Mouse (Mus musculus) hindbrain, embryonic 14.5 days (tissue): ENCODE measurements around the gene Tspan11. TPM values are rescaled to one million over a fixed set of nuclear protein-coding genes. Genes with fewer than 3 reads are reported as not detected.

ENCODE experiments used
- ATAC-seq: fragments of 200-750 bp; cut with Nextera tagmentation; 2 replicates; pipeline ENCODE4 v1.8.0; 2017; ENCODE audit warnings: moderate number of reproducible peaks, mild to moderate bottlenecking, moderate TSS enrichment, moderate library complexity; ENCODE audit not compliant: low FRiP score
- DNase-seq: peaks from one replicate; pipeline ENCODE4 v3.0.0-alpha.2; 2015; ENCODE audit warnings: low spot score
- H3K27ac ChIP-seq: fragments of 300-500 bp; sonication (generic); 2 replicates; pipeline ENCODE4 v1.5.1; 2014; ENCODE audit warnings: mild to moderate bottlenecking, moderate library complexity
- H3K27me3 ChIP-seq: fragments of 300-500 bp; sonication (generic); 2 replicates; pipeline ENCODE4 v1.6.1; 2014; ENCODE audit warnings: mild to moderate bottlenecking, low read length, mixed read lengths; ENCODE audit not compliant: control insufficient read depth, insufficient read depth
- H3K36me3 ChIP-seq: fragments of 300-500 bp; sonication (generic); replicated peaks from 2 replicates; pipeline ENCODE4 v1.6.1; 2014; ENCODE audit not compliant: control insufficient read depth, insufficient read depth
- H3K4me1 ChIP-seq: fragments of 300-500 bp; sonication (generic); replicated peaks from 2 replicates; pipeline ENCODE4 v1.6.1; 2014; ENCODE audit warnings: antibody characterized with exemption, low read length, mixed read lengths; ENCODE audit not compliant: control insufficient read depth, insufficient read depth
- H3K4me2 ChIP-seq: fragments of 300-500 bp; sonication (generic); replicated peaks from 2 replicates; pipeline ENCODE4 v1.6.1; 2014; ENCODE audit warnings: mild to moderate bottlenecking, moderate library complexity
- H3K4me3 ChIP-seq: fragments of 300-500 bp; sonication (generic); replicated peaks from 2 replicates; pipeline ENCODE4 v1.5.1; 2014; ENCODE audit warnings: mild to moderate bottlenecking, low read length
- H3K9ac ChIP-seq: fragments of 300-500 bp; sonication (generic); 2 replicates; pipeline ENCODE4 v1.6.1; 2014
- H3K9me3 ChIP-seq: fragments of 300-500 bp; sonication (generic); 2 replicates; pipeline ENCODE4 v1.6.1; 2016; ENCODE audit warnings: low read length; ENCODE audit not compliant: control insufficient read depth
- WGBS: fragments of 180-500 bp; shearing (Covaris S2); extraction: QIAGEN DNeasy Blood & Tissue Kit; methylation state at CpG from one replicate; pipeline ENCODE4 v1.1.7; 2014; 5-methylcytosine and 5-hydroxymethylcytosine counted together
- polyA plus RNA-seq: library from polyadenylated mRNA; unstranded; fragments of >200 nt; fragmentation: Nextera tagmentation; extraction: Ambion mirVana; gene quantifications from 2 replicates; pipeline ENCODE4 v1.2.1, GENCODE M21; 2014

Gene Tspan11
- polyA plus RNA-seq, 1 experiment from 2014 or later = 4.2 TPM

GRCm38 (mm10) chr6:127942421-127942820 is 55.0 kb downstream of the Tspan11 start:
- no peaks in the 10 kb centered on the region for H3K27me3 ChIP-seq
- ATAC-seq (no peak), DNase-seq (no peak)
- no peak overlapping the region for H3K4me3 ChIP-seq
- H3K9me3 ChIP-seq = no peaks in the 10 kb centered on the region
- WGBS = 90% methylated on average over 8 of the region's 8 CpGs
- H3K9ac ChIP-seq = no peak overlapping the region
- no peaks in the 10 kb centered on the region for H3K4me1 ChIP-seq
- no peak overlapping the region for H3K4me2 ChIP-seq
- no peak overlapping the region for H3K27ac ChIP-seq
- no peaks in the 10 kb centered on the region for H3K36me3 ChIP-seq

- DNase-seq = peak; percentile 89
- WGBS = 64% methylated on average over 9 of the region's 9 CpGs
- peak; percentile 82 for ATAC-seq
These were observed 58.3 kb downstream of the Tspan11 start for GRCm38 (mm10) chr6:127945725-127946124.

GRCm38 (mm10) chr6:127948656-127949055 is 61.3 kb downstream of the Tspan11 start:
- ATAC-seq (no peak), DNase-seq (no peak)
- Histone ChIP-seq H3K9ac (no peak overlapping the region), H3K9me3 (no peaks in the 10 kb centered on the region), H3K36me3 (no peaks in the 10 kb centered on the region), H3K4me3 (no peak overlapping the region), H3K27me3 (no peaks in the 10 kb centered on the region), H3K4me1 (no peaks in the 10 kb centered on the region), H3K4me2 (no peak overlapping the region), H3K27ac (no peak overlapping the region)
- 88% methylated on average over 9 of the region's 9 CpGs for WGBS

More at GRCm38 (mm10) chr6:127945725-127946124, 58.3 kb downstream of the Tspan11 start:
- Histone ChIP-seq H3K4me3 (no peak overlapping the region), H3K27me3 (no peaks in the 10 kb centered on the region), H3K9me3 (no peaks in the 10 kb centered on the region), H3K36me3 (no peaks in the 10 kb centered on the region), H3K27ac (no peak overlapping the region), H3K9ac (no peak overlapping the region), H3K4me2 (no peak overlapping the region), H3K4me1 (no peaks in the 10 kb centered on the region)

- H3K27ac ChIP-seq = no peak overlapping the region
- no peaks in the 10 kb centered on the region for H3K27me3 ChIP-seq
- H3K4me2 ChIP-seq = no peak overlapping the region
- no peaks in the 10 kb centered on the region for H3K4me1 ChIP-seq
- H3K9me3 ChIP-seq = no peaks in the 10 kb centered on the region
- H3K9ac ChIP-seq = no peak overlapping the region
- WGBS = 95% methylated on average over 7 of the region's 7 CpGs
- ATAC-seq (no peak), DNase-seq (no peak)
- no peak overlapping the region for H3K4me3 ChIP-seq
- no peaks in the 10 kb centered on the region for H3K36me3 ChIP-seq
These were observed 62.5 kb downstream of the Tspan11 start for GRCm38 (mm10) chr6:127949885-127950284.

- no peaks in the 10 kb centered on the region for H3K36me3 ChIP-seq
- H3K27ac ChIP-seq = no peak overlapping the region
- no peak overlapping the region for H3K9ac ChIP-seq
- DNase-seq = no peak
- no peak for ATAC-seq
- H3K4me2 ChIP-seq = no peak overlapping the region
- no peaks in the 10 kb centered on the region for H3K9me3 ChIP-seq
- 79% methylated on average over 4 of the region's 4 CpGs for WGBS
- no peak overlapping the region for H3K4me3 ChIP-seq
- no peaks in the 10 kb centered on the region for H3K4me1 ChIP-seq
- H3K27me3 ChIP-seq = no peaks in the 10 kb centered on the region
These were observed 65.7 kb downstream of the Tspan11 start for GRCm38 (mm10) chr6:127953071-127953470.

GRCm38 (mm10) chr6:127956172-127956571 is 68.8 kb downstream of the Tspan11 start:
- no peak for ATAC-seq
- H3K9me3 ChIP-seq = no peaks in the 10 kb centered on the region
- H3K4me3 ChIP-seq = no peak overlapping the region
- no peak overlapping the region for H3K27ac ChIP-seq
- no peaks in the 10 kb centered on the region for H3K36me3 ChIP-seq
- H3K4me1 ChIP-seq = no peaks in the 10 kb centered on the region
- no peak for DNase-seq
- no peak overlapping the region for H3K9ac ChIP-seq
- H3K27me3 ChIP-seq = no peaks in the 10 kb centered on the region
- 82% methylated on average over 5 of the region's 5 CpGs for WGBS
- H3K4me2 ChIP-seq = no peak overlapping the region

- Histone ChIP-seq H3K9me3 (no peaks in the 10 kb centered on the region), H3K27ac (no peak overlapping the region), H3K4me2 (no peak overlapping the region), H3K4me1 (no peaks in the 10 kb centered on the region), H3K36me3 (no peaks in the 10 kb centered on the region), H3K27me3 (no peaks in the 10 kb centered on the region), H3K4me3 (no peak overlapping the region), H3K9ac (no peak overlapping the region)
- ATAC-seq (no peak), DNase-seq (no peak)
- WGBS = 94% methylated on average over 1 of the region's 1 CpGs
These were observed 72.8 kb downstream of the Tspan11 start for GRCm38 (mm10) chr6:127960203-127960602.

- Histone ChIP-seq H3K4me3 (no peak overlapping the region), H3K36me3 (no peaks in the 10 kb centered on the region), H3K9ac (no peak overlapping the region), H3K27ac (no peak overlapping the region), H3K4me1 (0 out of 2 replicates have a peak, but pooled peaks cover 5% of the 10 kb centered on the region), H3K27me3 (no peaks in the 10 kb centered on the region), H3K4me2 (no peak overlapping the region), H3K9me3 (no peaks in the 10 kb centered on the region)
- DNase-seq (peak; percentile 56), ATAC-seq (peak; percentile 58; the same call in 1 of the 2 replicates)
- WGBS = 36% methylated on average over 8 of the region's 8 CpGs
These were observed 78.1 kb downstream of the Tspan11 start for GRCm38 (mm10) chr6:127965497-127965896.

- Histone ChIP-seq H3K4me1 (peaks cover 23% of the 10 kb centered on the region), H3K27me3 (no peaks in the 10 kb centered on the region), H3K36me3 (no peaks in the 10 kb centered on the region), H3K9me3 (no peaks in the 10 kb centered on the region), H3K4me3 (no peak overlapping the region), H3K4me2 (no peak overlapping the region), H3K9ac (no peak overlapping the region), H3K27ac (no peak overlapping the region)
- 53% methylated on average over 7 of the region's 7 CpGs for WGBS
- DNase-seq = no peak
- ATAC-seq = no peak
These were observed 82.3 kb downstream of the Tspan11 start for GRCm38 (mm10) chr6:127969709-127970108.

- no peaks in the 10 kb centered on the region for H3K9me3 ChIP-seq
- no peak overlapping the region for H3K9ac ChIP-seq
- H3K4me1 ChIP-seq = peaks cover 26% of the 10 kb centered on the region
- H3K4me3 ChIP-seq = no peak overlapping the region
- ATAC-seq (peak; percentile 45; the same call in 1 of the 2 replicates), DNase-seq (peak; percentile 91)
- 4% methylated on average over 7 of the region's 7 CpGs for WGBS
- H3K4me2 ChIP-seq = no peak overlapping the region
- H3K27me3 ChIP-seq = no peaks in the 10 kb centered on the region
- H3K36me3 ChIP-seq = no peaks in the 10 kb centered on the region
- H3K27ac ChIP-seq = no peak overlapping the region
These were observed 82.7 kb downstream of the Tspan11 start for GRCm38 (mm10) chr6:127970120-127970519.
